Mouse (Mus musculus) kidney, adult 2 months (tissue): Measurements from ENCODE around the gene Egflam.

ENCODE experiments used
- CTCF ChIP-seq: fragments of 200-500 bp; conservative IDR thresholded peaks from 2 replicates; pipeline ENCODE4 v1.5.1; 2011; ENCODE audit warnings: low read depth, mild to moderate bottlenecking, control low read depth, low read length, moderate library complexity, mixed read lengths; ENCODE audit not compliant: insufficient read depth, insufficient read length
- POLR2A ChIP-seq: fragments of 200-500 bp; IDR thresholded peaks from one replicate; pipeline ENCODE4 v1.6.1; 2011; ENCODE audit warnings: low read depth, low read length, control low read depth

- TF ChIP-seq POLR2A (no peak), CTCF (no peak)
Measured at GRCm38 (mm10) chr15:7200286-7200685, 197.9 kb downstream of the Egflam start.
